Mouse (Mus musculus) frontal cortex, adult 2 months (tissue): ENCODE data around the gene Vmn1r229. TPM values are rescaled to one million over a fixed set of nuclear protein-coding genes. Genes with fewer than 3 reads are reported as not detected.

Experiments
- DNase-seq, 2 experiments: peaks; one replicate each; pipeline ENCODE4 v3.0.0; 2022; ENCODE audit warnings: low spot score in 1 of 2; ENCODE audit errors: extremely low spot score in 1 of 2
- polyA plus RNA-seq: library from polyadenylated mRNA; depleted of rRNA; stranded (reverse); fragments of >200 nt; gene quantifications from 2 replicates; pipeline ENCODE4 v1.2.3, GENCODE M21; 2012; rRNA removed

Gene Vmn1r229
- polyA plus RNA-seq = not detected in 2 replicates

- no peak for DNase-seq
Measured at GRCm38 (mm10) chr17:20811255-20811654, at the start of gene Vmn1r229. Vmn1r229 (plus strand) TSS chr17:20811555.

GRCm38 (mm10) chr17:20786057-20786456, 25.3 kb upstream of the Vmn1r229 start, which contains the start of gene Vmn1r228:
Vmn1r228 (minus strand) TSS chr17:20786157.
- no peak for DNase-seq

- no peak for DNase-seq
Measured at GRCm38 (mm10) chr17:20840144-20840543, 28.8 kb downstream of the Vmn1r229 start, which contains the start of gene Vmn1r230. Vmn1r230 (plus strand) TSS chr17:20840444.

Other genes with a start within 250 kb of the Vmn1r229 start
- gene Vmn2r109, start 246.8 kb upstream of the Vmn1r229 start, polyA plus RNA-seq = not detected in 2 replicates
- gene Vmn2r110, start 215.1 kb upstream of the Vmn1r229 start, polyA plus RNA-seq = not detected in 2 replicates
- gene Fpr-rs3, start 186.7 kb upstream of the Vmn1r229 start, polyA plus RNA-seq = not detected in 2 replicates
- gene Vmn1r226, start 128.7 kb upstream of the Vmn1r229 start, polyA plus RNA-seq = not detected in 2 replicates
- not detected in 2 replicates for gene Vmn1r227, start 81.7 kb upstream of the Vmn1r229 start, polyA plus RNA-seq
- gene Vmn1r228, start 25.4 kb upstream of the Vmn1r229 start, polyA plus RNA-seq = not detected in 2 replicates
- gene Vmn1r230, start 28.9 kb downstream of the Vmn1r229 start, polyA plus RNA-seq = not detected in 2 replicates
- gene Vmn1r231, start 93.5 kb downstream of the Vmn1r229 start, polyA plus RNA-seq = not detected in 2 replicates
- not detected in 2 replicates for gene Vmn1r232, start 108.2 kb downstream of the Vmn1r229 start, polyA plus RNA-seq
- 558 and 595 TPM in 2 replicates for gene Ppp2r1a, start 133.8 kb downstream of the Vmn1r229 start, polyA plus RNA-seq
- gene Vmn1r233, start 184.9 kb downstream of the Vmn1r229 start, polyA plus RNA-seq = not detected in 2 replicates
- 15.4 and 19.1 TPM in 2 replicates for gene Zfp160, start 197.3 kb downstream of the Vmn1r229 start, polyA plus RNA-seq